Mouse (Mus musculus) liver, embryonic 13.5 days (tissue): ENCODE data around the gene Kng1. TPM values are rescaled to one million over a fixed set of nuclear protein-coding genes. Genes with fewer than 3 reads are reported as not detected.

ENCODE experiments used
- ATAC-seq: fragments of 200-750 bp; cut with Nextera tagmentation; 2 replicates; pipeline ENCODE4 v1.8.0; 2017; ENCODE audit warnings: low read depth, mild to moderate bottlenecking, moderate number of reproducible peaks, moderate library complexity
- DNase-seq: peaks from one replicate; pipeline ENCODE4 v3.0.0; 2022
- H3K27ac ChIP-seq: fragments of 300-500 bp; sonication (generic); 2 replicates; pipeline ENCODE4 v1.5.1; 2015; ENCODE audit warnings: moderate library complexity, mild to moderate bottlenecking, inconsistent platforms
- H3K27me3 ChIP-seq: fragments of 300-500 bp; sonication (generic); 2 replicates; pipeline ENCODE4 v1.6.1; 2015; ENCODE audit warnings: mild to moderate bottlenecking, inconsistent platforms
- H3K36me3 ChIP-seq: fragments of 300-500 bp; sonication (generic); 2 replicates; pipeline ENCODE4 v1.6.1; 2015; ENCODE audit warnings: mild to moderate bottlenecking, inconsistent platforms
- H3K4me1 ChIP-seq: fragments of 300-500 bp; sonication (generic); replicated peaks from 2 replicates; pipeline ENCODE4 v1.6.1; 2015; ENCODE audit warnings: inconsistent platforms
- H3K4me2 ChIP-seq: fragments of 300-500 bp; sonication (generic); 2 replicates; pipeline ENCODE4 v1.6.1; 2015; ENCODE audit warnings: inconsistent platforms, mild to moderate bottlenecking, moderate library complexity
- H3K4me3 ChIP-seq: fragments of 300-500 bp; sonication (generic); replicated peaks from 2 replicates; pipeline ENCODE4 v1.5.1; 2015; ENCODE audit warnings: mild to moderate bottlenecking, inconsistent platforms
- H3K9ac ChIP-seq: fragments of 300-500 bp; sonication (generic); 2 replicates; pipeline ENCODE4 v1.6.1; 2015; ENCODE audit warnings: mild to moderate bottlenecking, inconsistent platforms
- H3K9me3 ChIP-seq: fragments of 300-500 bp; sonication (generic); replicated peaks from 2 replicates; pipeline ENCODE4 v1.6.1; 2016; ENCODE audit warnings: inconsistent platforms
- WGBS: fragments of 180-500 bp; shearing (Covaris S2); methylation state at CpG from one replicate; pipeline ENCODE4 v1.1.7; 2015; ENCODE audit not compliant: insufficient replicate concordance; 5-methylcytosine and 5-hydroxymethylcytosine counted together
- polyA plus RNA-seq: library from polyadenylated mRNA; unstranded; fragments of >200 nt; fragmentation: Nextera tagmentation; extraction: Ambion mirVana; gene quantifications from 2 replicates; pipeline ENCODE4 v1.2.1, GENCODE M21; 2015

Gene Kng1
- polyA plus RNA-seq, 1 experiment from 2014 or later, result 274 TPM

DNA sequence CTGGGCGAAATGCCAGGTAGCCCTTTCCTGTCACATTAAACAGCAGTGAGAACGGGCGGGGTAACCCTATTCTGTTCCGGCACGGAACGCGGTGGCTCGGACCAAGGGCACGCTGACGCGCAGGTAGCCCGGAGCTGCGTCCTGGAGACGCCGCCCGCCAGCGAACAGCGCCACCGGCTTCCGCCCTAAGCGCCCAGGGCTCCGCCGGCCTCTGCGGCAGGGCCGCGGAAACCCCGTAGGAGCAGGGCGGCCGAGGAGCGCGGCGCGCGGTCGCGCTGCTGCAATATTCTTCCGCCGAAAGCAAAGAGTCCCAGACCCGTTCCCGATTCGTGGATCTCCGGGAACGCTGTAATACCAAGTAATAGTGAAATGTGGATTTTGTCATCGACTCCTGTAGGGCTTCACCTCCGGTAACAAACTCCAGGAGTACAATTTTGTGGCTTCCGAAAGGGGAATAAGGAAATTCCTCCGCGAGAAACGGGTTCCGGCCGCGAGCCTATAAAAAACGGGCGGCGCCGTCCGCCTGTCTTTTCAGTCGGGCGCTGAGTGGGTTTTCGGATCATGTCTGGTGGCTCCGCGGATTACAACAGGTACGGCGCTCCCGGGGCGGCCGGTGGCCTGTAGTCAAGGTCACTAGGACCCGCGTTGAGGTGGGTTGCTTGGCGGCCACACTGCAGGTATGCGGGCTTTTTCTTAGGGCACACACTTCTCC, 49.7 kb downstream of the Kng1 start, which contains the start of gene Eif4a2:
Gene Eif4a2 (plus strand): TSS at position 214 of the 712 bp plus-strand sequence.
- peaks cover 51% of the 10 kb centered on the region for H3K4me1 ChIP-seq
- WGBS, result under 1% methylated on average over 71 of the region's 71 CpGs
- H3K27me3 ChIP-seq, result no peaks in the 10 kb centered on the region
- H3K9me3 ChIP-seq, result no peaks in the 10 kb centered on the region
- H3K4me3 ChIP-seq, result peak within 1 kb of the TSS; percentile 75
- H3K9ac ChIP-seq, result peak within 1 kb of the TSS; percentile 92
- DNase-seq (peak; percentile 89), ATAC-seq (peak; percentile 91)
- H3K4me2 ChIP-seq, result peak within 1 kb of the TSS; percentile 80
- peak within 1 kb of the TSS; percentile 93 for H3K27ac ChIP-seq
- H3K36me3 ChIP-seq, result peaks cover 44% of the 10 kb centered on the region

DNA sequence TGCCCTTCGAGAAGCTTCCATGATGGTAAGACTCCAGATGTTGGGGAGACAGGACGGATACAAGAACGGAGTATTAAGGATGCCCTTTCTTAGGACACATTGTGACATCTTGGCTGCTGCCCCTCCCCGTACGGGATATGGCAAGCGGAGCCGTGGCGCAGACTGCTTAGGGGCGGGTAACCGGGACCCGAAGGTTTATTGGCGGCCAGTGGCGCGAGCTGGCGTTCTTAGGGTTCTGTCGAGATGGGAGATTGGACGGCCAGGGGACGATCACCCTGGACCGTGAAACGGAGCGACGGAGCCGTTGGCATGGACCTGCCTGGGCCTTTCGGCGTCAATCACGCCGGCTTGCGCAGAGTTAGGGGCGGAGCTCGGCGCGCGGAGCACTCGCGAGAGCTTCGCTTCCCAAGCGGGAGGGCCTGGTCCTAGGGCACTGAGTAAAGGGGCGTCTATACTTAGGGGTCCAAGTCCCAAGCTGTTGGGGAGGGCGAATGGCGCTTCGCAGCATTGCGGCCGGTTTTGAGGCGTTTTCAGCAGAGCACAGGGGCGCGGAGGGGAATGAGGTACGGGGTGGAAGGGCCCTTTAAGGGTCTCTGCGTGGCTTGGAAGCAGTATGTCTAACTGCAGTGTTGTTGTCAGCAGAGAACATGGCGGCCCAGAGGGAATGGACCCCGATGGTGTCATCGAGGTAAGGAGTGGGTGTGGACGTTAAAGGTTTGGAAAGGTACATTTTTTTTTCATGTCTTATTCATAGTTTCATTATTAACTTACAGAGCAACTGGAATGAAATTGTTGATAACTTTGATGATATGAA, 50.5 kb downstream of the Kng1 start:
- Histone ChIP-seq H3K27ac (peak overlapping the region; percentile 93), H3K9ac (peak overlapping the region; percentile 92), H3K9me3 (no peaks in the 10 kb centered on the region), H3K4me1 (peaks cover 43% of the 10 kb centered on the region), H3K36me3 (peaks cover 51% of the 10 kb centered on the region), H3K4me3 (peak overlapping the region; percentile 75), H3K4me2 (peak overlapping the region; percentile 80), H3K27me3 (no peaks in the 10 kb centered on the region)
- DNase-seq (peak; percentile 77), ATAC-seq (peak; percentile 76)
- under 1% methylated on average over 52 of the region's 52 CpGs for WGBS

DNA sequence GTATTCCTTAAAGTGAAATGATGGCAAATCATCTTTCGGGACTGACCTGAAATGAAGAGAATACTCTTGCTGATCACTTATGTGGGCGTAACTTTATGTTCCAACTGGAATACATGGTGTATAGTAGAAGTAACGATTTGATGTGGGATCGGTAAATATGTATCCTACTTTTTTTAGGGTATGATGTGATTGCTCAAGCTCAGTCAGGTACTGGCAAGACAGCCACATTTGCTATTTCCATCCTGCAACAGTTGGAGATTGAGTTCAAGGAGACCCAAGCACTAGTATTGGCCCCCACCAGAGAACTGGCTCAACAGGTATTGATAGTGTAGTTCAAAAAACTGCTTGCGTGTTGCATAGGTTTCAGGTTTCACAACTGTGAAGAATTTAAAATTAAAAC, 51.3 kb downstream of the Kng1 start:
- ATAC-seq (no peak), DNase-seq (no peak)
- Histone ChIP-seq H3K9me3 (no peaks in the 10 kb centered on the region), H3K27me3 (no peaks in the 10 kb centered on the region), H3K4me3 (peak overlapping the region; percentile 75), H3K4me2 (peak overlapping the region; percentile 80), H3K4me1 (peaks cover 36% of the 10 kb centered on the region), H3K36me3 (peaks cover 55% of the 10 kb centered on the region), H3K9ac (peak overlapping the region; percentile 92), H3K27ac (peak overlapping the region; percentile 93)
- WGBS, result under 1% methylated on average over 5 of the region's 5 CpGs

DNA sequence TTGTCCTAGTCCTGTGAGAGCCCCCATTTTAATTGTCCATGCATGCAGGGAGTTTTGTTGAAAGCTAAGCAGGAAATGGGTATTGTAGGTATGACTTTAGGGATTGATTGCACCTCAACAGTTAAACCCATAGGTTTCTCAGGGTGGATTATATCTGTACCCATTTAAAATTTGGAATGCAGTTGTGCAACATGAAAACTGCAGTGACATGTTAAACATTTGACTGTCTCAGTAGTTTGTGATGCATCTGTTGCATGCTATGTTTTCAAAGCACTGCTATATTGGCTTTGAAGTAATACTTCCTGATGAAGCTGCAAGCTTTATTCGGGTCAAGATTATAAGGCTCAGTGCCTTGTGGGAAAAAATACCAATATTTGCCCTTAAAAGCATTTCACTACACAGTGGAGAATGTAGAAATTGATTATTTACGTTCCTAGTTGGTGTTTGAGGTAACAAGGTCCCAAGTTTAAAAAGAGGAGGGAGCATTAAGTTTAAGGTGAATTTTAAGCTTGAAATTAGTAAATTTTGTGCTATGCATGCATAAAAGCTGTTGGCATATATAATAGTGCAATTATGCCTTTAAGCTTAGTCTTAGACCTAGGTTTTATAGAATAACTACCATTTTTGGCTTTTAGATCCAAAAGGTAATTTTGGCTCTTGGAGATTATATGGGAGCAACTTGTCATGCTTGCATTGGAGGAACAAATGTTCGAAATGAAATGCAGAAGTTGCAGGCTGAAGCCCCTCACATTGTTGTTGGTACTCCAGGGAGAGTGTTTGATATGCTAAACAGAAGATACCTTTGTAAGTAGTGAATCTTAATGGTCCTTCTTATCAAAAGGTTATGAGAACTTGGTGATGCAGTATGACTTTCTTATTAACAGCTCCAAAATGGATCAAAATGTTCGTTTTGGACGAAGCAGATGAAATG, 52.0 kb downstream of the Kng1 start:
- WGBS, result 26% methylated on average over 5 of the region's 5 CpGs
- DNase-seq (no peak), ATAC-seq (no peak)
- Histone ChIP-seq H3K4me3 (peak overlapping the region; percentile 75), H3K27me3 (no peaks in the 10 kb centered on the region), H3K4me2 (peak overlapping the region; percentile 80), H3K9me3 (no peaks in the 10 kb centered on the region), H3K9ac (peak overlapping the region; percentile 92), H3K36me3 (peaks cover 62% of the 10 kb centered on the region), H3K27ac (peak overlapping the region; percentile 93), H3K4me1 (peaks cover 35% of the 10 kb centered on the region)

DNA sequence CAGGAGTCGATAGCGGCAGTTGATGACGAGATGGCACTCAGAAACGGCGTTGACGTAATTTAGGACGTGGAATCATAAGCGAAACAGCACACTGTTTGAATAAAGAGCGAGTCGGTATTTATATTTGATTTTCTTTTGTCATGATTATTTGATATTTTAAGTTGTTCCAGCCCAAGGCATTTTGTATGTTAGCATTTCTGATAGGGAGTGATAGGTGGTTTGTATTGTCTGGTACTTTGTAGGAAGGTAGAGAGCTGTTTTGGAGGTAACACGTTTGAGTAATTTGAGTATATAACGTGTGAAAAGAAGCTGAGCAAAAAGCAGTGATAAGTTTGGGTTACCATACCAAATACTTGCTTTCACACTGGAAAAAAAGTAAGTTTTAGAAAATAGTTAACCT, 54.7 kb downstream of the Kng1 start:
- no peak overlapping the region for H3K4me2 ChIP-seq
- no peak overlapping the region for H3K27ac ChIP-seq
- H3K9me3 ChIP-seq, result no peaks in the 10 kb centered on the region
- no peaks in the 10 kb centered on the region for H3K27me3 ChIP-seq
- peaks cover 86% of the 10 kb centered on the region for H3K36me3 ChIP-seq
- ATAC-seq (no peak), DNase-seq (no peak)
- H3K9ac ChIP-seq, result no peak overlapping the region
- peaks cover 27% of the 10 kb centered on the region for H3K4me1 ChIP-seq
- WGBS, result 72% methylated on average over 12 of the region's 12 CpGs
- H3K4me3 ChIP-seq, result no peak overlapping the region

DNA sequence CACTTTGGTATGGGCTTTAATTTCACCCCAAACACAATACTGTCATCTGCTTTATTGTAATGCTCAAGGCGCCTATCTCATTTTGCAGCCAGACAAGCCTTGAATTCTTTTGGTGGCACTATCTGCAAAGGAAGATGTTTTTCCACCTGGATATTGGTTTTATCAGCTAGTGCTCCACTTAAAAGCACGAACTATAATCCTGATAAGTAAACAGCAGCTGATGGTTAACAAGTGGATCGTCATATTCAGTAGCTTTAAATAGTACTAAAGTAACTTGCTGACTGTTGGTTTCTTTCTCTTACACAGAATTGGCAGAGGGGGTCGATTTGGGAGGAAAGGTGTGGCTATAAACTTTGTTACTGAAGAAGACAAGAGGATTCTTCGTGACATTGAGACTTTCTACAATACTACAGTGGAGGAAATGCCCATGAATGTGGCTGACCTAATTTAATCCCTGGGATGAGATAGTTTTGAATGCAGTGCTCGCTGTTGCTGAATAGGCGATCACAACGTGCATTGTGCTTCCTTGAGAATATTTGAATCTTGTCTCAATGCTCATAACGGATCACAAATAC, 55.3 kb downstream of the Kng1 start:
- Histone ChIP-seq H3K4me2 (no peak overlapping the region), H3K4me3 (no peak overlapping the region), H3K4me1 (peaks cover 27% of the 10 kb centered on the region), H3K9ac (no peak overlapping the region), H3K36me3 (peaks cover 92% of the 10 kb centered on the region), H3K27me3 (no peaks in the 10 kb centered on the region), H3K9me3 (no peaks in the 10 kb centered on the region), H3K27ac (no peak overlapping the region; the same call in 1 of the 2 replicates)
- DNase-seq (no peak), ATAC-seq (no peak)
- 27% methylated on average over 9 of the region's 9 CpGs for WGBS

DNA sequence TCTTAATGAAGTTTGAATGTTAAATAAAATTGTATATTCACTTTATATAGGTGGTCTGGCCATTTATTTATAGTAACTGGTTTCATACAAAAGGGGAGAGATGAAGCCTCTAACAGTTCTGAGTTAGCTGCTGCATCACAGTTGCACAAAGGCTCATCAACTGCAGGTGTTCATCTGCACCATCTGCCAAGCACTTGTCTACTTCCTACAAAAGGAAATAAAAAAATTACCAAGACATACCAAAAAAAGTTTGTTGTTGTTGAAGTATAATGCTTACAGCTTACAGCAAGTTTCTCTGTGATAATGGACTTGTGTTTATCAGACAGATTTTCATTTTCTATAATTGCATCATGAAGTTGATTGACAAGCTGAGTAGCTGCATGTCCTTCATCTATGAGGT, 56.2 kb downstream of the Kng1 start:
- no peak for DNase-seq
- H3K4me1 ChIP-seq, result peaks cover 25% of the 10 kb centered on the region
- ATAC-seq, result peak; percentile 64
- H3K4me2 ChIP-seq, result no peak overlapping the region
- H3K9me3 ChIP-seq, result no peaks in the 10 kb centered on the region
- peaks cover 86% of the 10 kb centered on the region for H3K36me3 ChIP-seq
- no peak overlapping the region for H3K9ac ChIP-seq
- H3K27ac ChIP-seq, result no peak overlapping the region
- no peaks in the 10 kb centered on the region for H3K27me3 ChIP-seq
- H3K4me3 ChIP-seq, result no peak overlapping the region

DNA sequence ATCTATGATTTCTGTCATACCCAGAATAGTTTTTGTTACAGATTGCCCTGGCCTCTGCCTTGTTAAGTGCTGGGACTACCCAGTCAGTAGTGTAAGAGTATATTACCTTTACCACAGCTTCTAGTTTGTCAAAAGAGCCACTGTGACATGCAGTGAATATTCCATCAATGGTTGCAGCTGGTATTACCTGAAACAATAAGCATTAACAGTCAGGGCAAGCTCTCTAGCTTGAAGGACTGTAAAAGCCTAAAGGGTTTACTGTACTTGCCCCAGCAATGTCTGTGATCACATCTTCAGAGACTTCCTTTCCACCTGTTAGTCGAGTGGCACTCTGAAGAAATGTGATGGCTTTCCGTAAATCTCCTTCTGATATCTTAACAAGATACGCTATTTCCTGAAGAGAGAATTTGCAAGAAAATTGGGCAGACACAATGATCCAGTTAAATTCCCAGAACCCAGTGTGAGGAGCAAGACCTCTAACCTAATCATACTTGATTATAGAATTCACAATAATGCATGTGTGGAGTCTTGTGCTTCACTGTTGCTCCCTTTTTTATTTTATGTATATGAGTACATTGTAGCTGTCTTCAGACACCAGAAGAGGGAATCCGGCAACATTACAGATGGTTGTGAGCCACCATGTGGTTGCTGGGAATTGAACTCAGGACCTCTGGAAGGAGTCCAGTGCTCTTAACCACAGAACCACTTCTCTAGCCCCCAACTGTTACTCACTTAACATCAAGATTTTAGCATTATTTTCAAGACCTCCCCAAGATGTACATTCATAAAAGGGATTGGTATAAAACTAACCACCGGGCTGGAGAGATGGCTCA, 56.9 kb downstream of the Kng1 start:
- Histone ChIP-seq H3K4me2 (no peak overlapping the region), H3K27ac (no peak overlapping the region), H3K27me3 (no peaks in the 10 kb centered on the region), H3K9me3 (no peaks in the 10 kb centered on the region), H3K36me3 (peaks cover 86% of the 10 kb centered on the region), H3K4me1 (peaks cover 18% of the 10 kb centered on the region), H3K9ac (no peak overlapping the region), H3K4me3 (no peak overlapping the region)
- ATAC-seq, result peak; percentile 69
- no peak for DNase-seq
- WGBS, result 45% methylated on average over 5 of the region's 5 CpGs

DNA sequence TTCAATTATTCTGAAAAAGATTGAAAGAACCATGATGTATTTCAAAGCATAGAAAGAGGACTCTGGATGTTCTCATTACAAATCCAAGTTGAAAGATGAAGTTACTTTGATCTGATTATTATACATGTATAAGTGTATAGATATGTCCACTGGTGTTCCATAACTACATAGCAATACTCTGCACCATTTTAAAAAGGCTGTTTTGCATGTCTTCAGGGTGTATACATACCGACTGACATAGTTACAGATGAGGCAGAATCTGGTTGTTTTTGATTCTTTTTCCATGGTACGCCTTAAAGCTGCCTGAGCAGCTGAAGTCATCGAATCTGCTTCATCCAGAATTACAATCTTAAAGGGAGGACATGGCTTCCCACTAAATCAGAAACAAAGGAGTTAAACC, 57.8 kb downstream of the Kng1 start:
- Histone ChIP-seq H3K27me3 (no peaks in the 10 kb centered on the region), H3K9ac (no peak overlapping the region), H3K9me3 (no peaks in the 10 kb centered on the region), H3K4me3 (no peak overlapping the region), H3K4me2 (no peak overlapping the region), H3K27ac (no peak overlapping the region), H3K36me3 (peaks cover 85% of the 10 kb centered on the region), H3K4me1 (peaks cover 9% of the 10 kb centered on the region)
- ATAC-seq, result no peak
- DNase-seq, result no peak
- 75% methylated on average over 3 of the region's 3 CpGs for WGBS

DNA sequence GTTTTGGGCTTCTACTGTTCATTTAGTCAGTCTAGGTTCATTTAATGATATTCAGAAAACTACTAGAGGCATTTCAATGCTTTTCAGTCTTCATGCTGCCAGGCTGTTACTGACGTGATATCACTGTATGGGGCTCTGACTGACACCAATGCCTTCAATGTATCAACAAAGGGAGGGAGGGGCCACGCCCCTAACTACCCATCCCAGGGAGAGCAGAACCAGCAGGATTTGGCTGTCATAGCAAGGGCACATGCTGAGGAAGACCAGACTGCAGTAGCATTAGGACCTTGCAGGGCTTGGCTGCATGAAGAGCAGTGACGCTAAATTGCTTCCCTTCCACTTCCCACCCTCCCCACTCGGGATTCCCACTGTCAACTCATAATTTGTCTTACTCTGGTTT, 59.5 kb downstream of the Kng1 start:
- no peak for DNase-seq
- Histone ChIP-seq H3K9ac (no peak overlapping the region), H3K4me2 (no peak overlapping the region), H3K27ac (no peak overlapping the region), H3K27me3 (no peaks in the 10 kb centered on the region), H3K4me3 (no peak overlapping the region), H3K9me3 (no peaks in the 10 kb centered on the region), H3K4me1 (no peaks in the 10 kb centered on the region), H3K36me3 (peaks cover 85% of the 10 kb centered on the region)
- WGBS, result 56% methylated on average over 4 of the region's 4 CpGs
- no peak for ATAC-seq
